8 mouse cellular contexts compared by ENCODE assay signal in genomic region chr11:69073065-69073888, GRCm38 (mm10). TPM values are rescaled to one million over a fixed set of nuclear protein-coding genes. Genes with fewer than 3 reads are reported as not detected.
DNase-seq lines count a peak whose midpoint lies in the region; ATAC-seq and TF ChIP-seq lines count a peak whose summit lies in the region.

No protein-coding gene starts in this region.

- H3K36me3 ChIP-seq in erythroblast, embryonic 14.5 days (ENCODE audit: control insufficient read depth) = no peaks in the 10 kb centered on the region
- no peaks in the 10 kb centered on the region for H3K36me3 ChIP-seq in heart, embryonic 14.5 days (ENCODE audit: control insufficient read depth, insufficient read depth, low read length)
- no peaks in the 10 kb centered on the region for H3K36me3 ChIP-seq in kidney, postnatal 0 days (ENCODE audit: insufficient read depth, low read length)
- H3K36me3 ChIP-seq in liver, embryonic 13.5 days = no peaks in the 10 kb centered on the region
- H3K36me3 ChIP-seq in splenic B cell, adult 2 months (ENCODE audit: control insufficient read depth, insufficient read depth, low read length, poor library complexity, severe bottlenecking) = no peaks in the 10 kb centered on the region

- H3K27me3 ChIP-seq in erythroblast, embryonic 14.5 days (ENCODE audit: control insufficient read depth) = no peaks in the 10 kb centered on the region; the same call in 1 of the 2 replicates
- no peaks in the 10 kb centered on the region for H3K27me3 ChIP-seq in heart, embryonic 14.5 days (ENCODE audit: control insufficient read depth, insufficient read depth, low read length)
- no peaks in the 10 kb centered on the region for H3K27me3 ChIP-seq in kidney, postnatal 0 days (ENCODE audit: insufficient read depth, low read length)
- H3K27me3 ChIP-seq in liver, embryonic 13.5 days = no peaks in the 10 kb centered on the region
- no peaks in the 10 kb centered on the region for H3K27me3 ChIP-seq in splenic B cell, adult 2 months (ENCODE audit: control insufficient read depth, insufficient read depth, low read length, poor library complexity, severe bottlenecking)

- H3K27ac ChIP-seq in heart, embryonic 14.5 days (replicated peaks in 1 of 2; ENCODE audit: control insufficient read depth in 1 of 2, insufficient read depth in 1 of 2, low read depth in 2 of 2, low read length in 2 of 2) = peak overlapping the region; percentile 83 to 93
- H3K27ac ChIP-seq in kidney, postnatal 0 days = peak overlapping the region; percentile 80
- peak overlapping the region; percentile 90 for H3K27ac ChIP-seq in liver, embryonic 13.5 days

- H3K9me3 ChIP-seq in erythroblast, embryonic 14.5 days (ENCODE audit: control insufficient read depth, low read length) = no peaks in the 10 kb centered on the region
- H3K9me3 ChIP-seq in heart, embryonic 14.5 days (ENCODE audit: control insufficient read depth, low read length) = no peaks in the 10 kb centered on the region
- no peaks in the 10 kb centered on the region for H3K9me3 ChIP-seq in kidney, postnatal 0 days (replicated peaks; ENCODE audit: low read length)
- H3K9me3 ChIP-seq in liver, embryonic 13.5 days (replicated peaks) = no peaks in the 10 kb centered on the region

- H3K9ac ChIP-seq in heart, embryonic 14.5 days (ENCODE audit: low read length) = peak overlapping the region; percentile 75
- peak overlapping the region; percentile 53 for H3K9ac ChIP-seq in kidney, postnatal 0 days (ENCODE audit: low read depth, low read length)
- peak overlapping the region; percentile 85 for H3K9ac ChIP-seq in liver, embryonic 13.5 days

- H3K4me3 ChIP-seq in erythroblast, embryonic 14.5 days (replicated peaks) = peak overlapping the region; percentile 61
- H3K4me3 ChIP-seq in heart, embryonic 14.5 days (ENCODE audit: control insufficient read depth in 1 of 2, insufficient read depth in 1 of 2, low read depth in 1 of 2, low read length in 2 of 2) = peak overlapping the region in 1 of 2 experiments; percentile 31; a peak in 2 of 4 replicates
- peak overlapping the region; percentile 18; the same call in 1 of the 2 replicates for H3K4me3 ChIP-seq in kidney, postnatal 0 days (replicated peaks; ENCODE audit: low read depth, low read length)
- H3K4me3 ChIP-seq in liver, embryonic 13.5 days (replicated peaks) = peak overlapping the region; percentile 46

- H3K4me1 ChIP-seq in erythroblast, embryonic 14.5 days (ENCODE audit: control insufficient read depth) = peaks cover 67% of the 10 kb centered on the region
- H3K4me1 ChIP-seq in heart, embryonic 14.5 days (ENCODE audit: control insufficient read depth in 2 of 2, insufficient read depth in 2 of 2, low read length in 2 of 2) = peaks cover 5 to 18% of the 10 kb centered on the region in 2 experiments
- H3K4me1 ChIP-seq in kidney, postnatal 0 days (replicated peaks; ENCODE audit: insufficient read depth, low read length) = peaks cover 11% of the 10 kb centered on the region; the same call in 1 of the 2 replicates
- peaks cover 53% of the 10 kb centered on the region for H3K4me1 ChIP-seq in liver, embryonic 13.5 days (replicated peaks)

- peak; percentile 14; the same call in 1 of the 2 replicates for TF ChIP-seq CTCF in kidney, postnatal 0 days (IDR thresholded peaks at IDR 0.05; ENCODE audit: low read depth)

- peak; percentile 89 to 91 for DNase-seq in CD8-positive naive resting alpha-beta T cell, adult 2 months (ENCODE audit: low read depth in 2 of 2, low spot score in 2 of 2)
- peak; percentile 87 for DNase-seq in brain, embryonic 18.5 days (ENCODE audit: low read depth, low spot score)
- peak; percentile 96 for DNase-seq in kidney, postnatal 0 days (ENCODE audit: low spot score)
- peak; percentile 79 for DNase-seq in liver, embryonic 13.5 days
- DNase-seq in natural killer cell, adult 2 months (ENCODE audit: low spot score in 2 of 2) = peak; percentile 91 to 93
- peak; percentile 97 for DNase-seq in splenic B cell, adult 2 months (ENCODE audit: low read depth, low spot score)

- peak overlapping the region; percentile 69 for H3K4me2 ChIP-seq in heart, embryonic 14.5 days (ENCODE audit: low read length)
- H3K4me2 ChIP-seq in kidney, postnatal 0 days (ENCODE audit: low read length) = peak overlapping the region; percentile 42
- peak overlapping the region; percentile 89 for H3K4me2 ChIP-seq in liver, embryonic 13.5 days

- peak; percentile 11; the same call in 1 of the 2 replicates for ATAC-seq in heart, embryonic 14.5 days (ENCODE audit: insufficient number of reproducible peaks, insufficient read depth, low FRiP score, low read depth)
- ATAC-seq in kidney, postnatal 0 days (replicated peaks; ENCODE audit: low FRiP score, low read depth) = peak; percentile 75
- ATAC-seq in liver, embryonic 13.5 days (ENCODE audit: low read depth) = peak; percentile 79

- under 1% methylated on average over 14 of the region's 14 CpGs for WGBS in heart, embryonic 14.5 days
- under 1% methylated on average over 14 of the region's 14 CpGs for WGBS in kidney, postnatal 0 days
- under 1% methylated on average over 14 of the region's 14 CpGs for WGBS in liver, embryonic 13.5 days (ENCODE audit: insufficient replicate concordance)

RNA-seq across cellular contexts. Expression of gene Tmem107, which starts 2.7 kb away (rescaled TPM):
- 10.0 and 12.3 TPM in 2 replicates for polyA plus RNA-seq in erythroblast, embryonic 14.5 days (2012)
- 33.5 and 34.4 TPM in 2 replicates for polyA plus RNA-seq in heart, embryonic 14.5 days (2014; fragmentation: Nextera tagmentation; extraction: Ambion mirVana)
- 60.8 and 61.3 TPM in 2 replicates for polyA plus RNA-seq in kidney, postnatal 0 days (2015; fragmentation: Nextera tagmentation; extraction: Ambion mirVana)
- 30.8 and 31.7 TPM in 2 replicates for polyA plus RNA-seq in liver, embryonic 13.5 days (2015; fragmentation: Nextera tagmentation; extraction: Ambion mirVana)

RNA-seq across cellular contexts. Expression of gene Borcs6, which starts 13.8 kb away (rescaled TPM):
- polyA plus RNA-seq in erythroblast, embryonic 14.5 days (2012) = 2.0 and 2.4 TPM in 2 replicates
- polyA plus RNA-seq in heart, embryonic 14.5 days (2014; fragmentation: Nextera tagmentation; extraction: Ambion mirVana) = 13.0 and 14.1 TPM in 2 replicates
- polyA plus RNA-seq in kidney, postnatal 0 days (2015; fragmentation: Nextera tagmentation; extraction: Ambion mirVana) = 11.9 and 13.3 TPM in 2 replicates
- polyA plus RNA-seq in liver, embryonic 13.5 days (2015; fragmentation: Nextera tagmentation; extraction: Ambion mirVana) = 3.5 TPM in 2 replicates

RNA-seq across cellular contexts. Expression of gene Vamp2, which starts 15.0 kb away (rescaled TPM):
- polyA plus RNA-seq in erythroblast, embryonic 14.5 days (2012) = 7.9 and 9.1 TPM in 2 replicates
- 81.5 and 93.9 TPM in 2 replicates for polyA plus RNA-seq in heart, embryonic 14.5 days (2014; fragmentation: Nextera tagmentation; extraction: Ambion mirVana)
- polyA plus RNA-seq in kidney, postnatal 0 days (2015; fragmentation: Nextera tagmentation; extraction: Ambion mirVana) = 66.7 and 67.7 TPM in 2 replicates
- polyA plus RNA-seq in liver, embryonic 13.5 days (2015; fragmentation: Nextera tagmentation; extraction: Ambion mirVana) = 12.5 and 15.9 TPM in 2 replicates

RNA-seq across cellular contexts. Expression of gene Per1, which starts 21.7 kb away (rescaled TPM):
- polyA plus RNA-seq in erythroblast, embryonic 14.5 days (2012) = 1.4 and 1.5 TPM in 2 replicates
- 16.0 and 17.8 TPM in 2 replicates for polyA plus RNA-seq in heart, embryonic 14.5 days (2014; fragmentation: Nextera tagmentation; extraction: Ambion mirVana)
- 7.4 and 9.9 TPM in 2 replicates for polyA plus RNA-seq in kidney, postnatal 0 days (2015; fragmentation: Nextera tagmentation; extraction: Ambion mirVana)
- 1.9 TPM in 2 replicates for polyA plus RNA-seq in liver, embryonic 13.5 days (2015; fragmentation: Nextera tagmentation; extraction: Ambion mirVana)

RNA-seq across cellular contexts. Expression of gene Aurkb, which starts 27.8 kb away (rescaled TPM):
- 20.3 and 26.6 TPM in 2 replicates for polyA plus RNA-seq in erythroblast, embryonic 14.5 days (2012)
- 61.7 and 64.8 TPM in 2 replicates for polyA plus RNA-seq in heart, embryonic 14.5 days (2014; fragmentation: Nextera tagmentation; extraction: Ambion mirVana)
- polyA plus RNA-seq in kidney, postnatal 0 days (2015; fragmentation: Nextera tagmentation; extraction: Ambion mirVana) = 49.3 and 61.1 TPM in 2 replicates
- 116 and 123 TPM in 2 replicates for polyA plus RNA-seq in liver, embryonic 13.5 days (2015; fragmentation: Nextera tagmentation; extraction: Ambion mirVana)

Comparison
In these comparisons a context has a peak if more than half of its experiments do, and no peak if none do; other contexts are left out.
1. ATAC-seq: peak in every context shown above with its lines; median percentile 79 in liver, embryonic 13.5 days; 75 in kidney, postnatal 0 days; 11 in heart, embryonic 14.5 days.